Mouse (Mus musculus): ENCODE results near the gene 4933424G06Rik. TPM values are rescaled to one million over a fixed set of nuclear protein-coding genes. Genes with fewer than 3 reads are reported as not detected.

The 4933424G06Rik gene
- total and polyA plus RNA-seq, 3 experiments: not detected

DNA sequence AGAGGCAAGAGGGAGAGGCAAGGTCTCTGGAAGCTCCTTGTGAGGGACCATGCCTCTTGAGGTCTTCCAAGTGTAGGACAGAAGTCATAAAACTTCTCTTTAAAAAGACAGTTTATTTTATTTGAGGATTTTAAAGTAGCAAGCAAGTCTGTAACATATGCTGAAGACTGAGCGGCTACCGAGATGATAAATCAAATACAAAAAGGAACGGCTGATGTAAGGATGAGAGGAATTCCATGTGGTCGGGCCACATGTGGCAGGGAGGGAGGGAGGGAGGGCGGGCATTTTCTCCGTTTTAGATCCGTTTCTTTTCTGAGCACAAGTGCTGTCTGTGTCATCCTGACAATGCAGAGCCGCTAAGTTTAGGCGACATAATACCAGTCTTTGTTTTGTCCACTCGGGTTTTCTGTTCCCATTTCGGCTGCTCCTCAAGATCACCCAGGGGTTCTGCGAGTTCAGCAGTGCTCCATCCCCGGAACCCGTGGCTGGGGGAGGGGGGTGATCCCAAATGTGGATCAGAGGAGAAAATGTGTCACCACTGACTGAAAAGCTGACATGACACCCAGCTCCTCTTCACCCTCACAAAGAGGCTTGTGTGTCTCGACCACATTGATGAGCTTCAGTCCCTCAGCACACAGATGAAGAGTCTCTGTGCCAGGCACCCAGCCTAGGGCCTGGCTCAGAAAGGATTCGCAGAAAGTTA lies 37.1 kb upstream of the 4933424G06Rik start:
- H3K4me1 ChIP-seq (ENCODE audit: control insufficient read depth in 1 of 2, insufficient read depth in 2 of 2, low read length in 2 of 2): peaks cover 2 to 15% of the 10 kb centered on the region in 2 experiments; a peak in 2 of 4 replicates
- no peak overlapping the region for H3K27ac ChIP-seq (ENCODE audit: control insufficient read depth, low read depth, low read length)
- H3K36me3 ChIP-seq (ENCODE audit: control insufficient read depth in 1 of 2, insufficient read depth in 2 of 2, low read length in 2 of 2): peaks cover 0 to 14% of the 10 kb centered on the region in 2 experiments; a peak in 2 of 4 replicates
- H3K9me3 ChIP-seq (replicated peaks; ENCODE audit: insufficient read depth, low read length): no peaks in the 10 kb centered on the region
- DNase-seq (ENCODE audit: low read depth, low spot score): no peak
- peaks cover 7 to 9% of the 10 kb centered on the region in 2 experiments for H3K27me3 ChIP-seq (ENCODE audit: control insufficient read depth in 1 of 2, insufficient read depth in 2 of 2, low read length in 2 of 2)
- no peak overlapping the region for H3K4me3 ChIP-seq (ENCODE audit: control insufficient read depth in 1 of 2, insufficient read depth in 1 of 2, low read depth in 2 of 2, low read length in 2 of 2)
- TF ChIP-seq MAX (IDR thresholded peaks at IDR 0.05; ENCODE audit: low read length) (no peak), NELFE (IDR thresholded peaks at IDR 0.05; ENCODE audit: low read depth, low read length) (no peak), MXI1 (IDR thresholded peaks at IDR 0.05; ENCODE audit: low read depth, low read length) (no peak), USF2 (IDR thresholded peaks at IDR 0.05; ENCODE audit: borderline replicate concordance in 1 of 2, insufficient read depth in 1 of 2, low read depth in 1 of 2, low read length in 2 of 2) (no peak), SMC3 (IDR thresholded peaks at IDR 0.05; ENCODE audit: low read depth, low read length) (no peak), RAD21 (IDR thresholded peaks at IDR 0.05; ENCODE audit: low read depth, low read length) (no peak), TAL1 (IDR thresholded peaks at IDR 0.05; ENCODE audit: low read length) (no peak), CHD1 (IDR thresholded peaks at IDR 0.05; ENCODE audit: low read depth, low read length) (no peak), CHD2 (IDR thresholded peaks at IDR 0.05; ENCODE audit: low read length) (no peak), NRF1 (IDR thresholded peaks at IDR 0.05; ENCODE audit: insufficient read depth, low read depth, low read length, poor library complexity, severe bottlenecking) (no peak), GABPA (IDR thresholded peaks at IDR 0.05; ENCODE audit: low read depth, low read length) (no peak), BHLHE40 (IDR thresholded peaks at IDR 0.05; ENCODE audit: borderline replicate concordance, low read depth, low read length) (no peak), HCFC1 (IDR thresholded peaks at IDR 0.05; ENCODE audit: low read depth, low read length) (no peak)
- no peaks in the 10 kb centered on the region for H3K79me2 ChIP-seq (ENCODE audit: control insufficient read depth, insufficient read depth, low read length, poor library complexity)
- no peak overlapping the region for H3K9ac ChIP-seq (ENCODE audit: control insufficient read depth, low read depth, low read length, poor library complexity, severe bottlenecking)

DNA sequence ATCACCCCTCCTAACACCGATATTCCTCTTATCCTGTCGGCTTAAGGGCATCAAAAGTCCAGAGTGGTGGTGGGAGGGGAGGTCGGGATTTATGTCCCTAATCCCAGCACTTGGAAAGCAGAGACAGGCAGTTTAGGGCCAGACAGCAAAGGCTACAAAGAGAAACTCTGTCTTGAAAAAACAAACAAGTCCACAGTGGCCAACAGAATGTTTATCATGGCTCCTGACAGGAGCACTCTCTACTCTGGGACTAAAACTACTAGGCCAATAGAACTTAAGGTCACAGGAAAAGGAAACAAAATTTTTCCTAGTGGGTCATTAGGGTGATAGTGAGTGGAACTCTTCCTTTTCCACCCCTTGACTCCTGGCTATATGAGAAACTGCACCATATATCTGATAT lies 35.0 kb upstream of the 4933424G06Rik start:
- TF ChIP-seq HCFC1 (IDR thresholded peaks at IDR 0.05; ENCODE audit: low read depth, low read length) (no peak), MEF2A (IDR thresholded peaks at IDR 0.05; ENCODE audit: extremely low read depth, insufficient replicate concordance, low read depth, low read length, poor library complexity, severe bottlenecking) (no peak), NELFE (IDR thresholded peaks at IDR 0.05; ENCODE audit: low read depth, low read length) (no peak), CHD2 (IDR thresholded peaks at IDR 0.05; ENCODE audit: low read length) (no peak), JUND (IDR thresholded peaks at IDR 0.05; ENCODE audit: low read depth, low read length) (no peak), ZNF384 (IDR thresholded peaks at IDR 0.05; ENCODE audit: low read depth, low read length) (no peak), SIN3A (IDR thresholded peaks at IDR 0.05; ENCODE audit: low read length) (no peak), POLR2A (IDR thresholded peaks at IDR 0.05; ENCODE audit: control insufficient read depth in 1 of 2, insufficient read depth in 1 of 2, low read depth in 1 of 2, low read length in 2 of 2, poor library complexity in 1 of 2) (no peak), ZKSCAN1 (IDR thresholded peaks at IDR 0.05; ENCODE audit: low read depth, low read length) (no peak), RAD21 (IDR thresholded peaks at IDR 0.05; ENCODE audit: low read depth, low read length) (no peak), MAFK (IDR thresholded peaks at IDR 0.05; ENCODE audit: borderline replicate concordance, low read depth, low read length) (no peak), CTCF (IDR thresholded peaks at IDR 0.05 in 2 of 3, conservative IDR thresholded peaks at IDR 0.05 in 1 of 3; ENCODE audit: control insufficient read depth in 1 of 3, insufficient read depth in 1 of 3, low read depth in 2 of 3, low read length in 3 of 3, poor library complexity in 1 of 3, severe bottlenecking in 1 of 3) (no peak), BHLHE40 (IDR thresholded peaks at IDR 0.05; ENCODE audit: borderline replicate concordance, low read depth, low read length) (no peak), ELF1 (IDR thresholded peaks at IDR 0.05; ENCODE audit: low read depth, low read length) (no peak), KAT2A (conservative IDR thresholded peaks at IDR 0.05; ENCODE audit: low read depth, low read length) (no peak), USF1 (IDR thresholded peaks at IDR 0.05; ENCODE audit: low read depth, low read length) (no peak), ZMIZ1 (IDR thresholded peaks at IDR 0.05; ENCODE audit: low read depth, low read length) (no peak), GABPA (IDR thresholded peaks at IDR 0.05; ENCODE audit: low read depth, low read length) (no peak), MAZ (IDR thresholded peaks at IDR 0.05; ENCODE audit: low read depth, low read length) (no peak)
- no peak overlapping the region for H3K4me3 ChIP-seq (ENCODE audit: control insufficient read depth in 1 of 2, insufficient read depth in 1 of 2, low read depth in 2 of 2, low read length in 2 of 2)
- no peak overlapping the region for H3K9ac ChIP-seq (ENCODE audit: control insufficient read depth, low read depth, low read length, poor library complexity, severe bottlenecking)
- H3K27ac ChIP-seq (ENCODE audit: control insufficient read depth, low read depth, low read length): no peak overlapping the region
- no peaks in the 10 kb centered on the region for H3K9me3 ChIP-seq (replicated peaks; ENCODE audit: insufficient read depth, low read length)
- peaks cover 7 to 13% of the 10 kb centered on the region in 2 experiments for H3K27me3 ChIP-seq (ENCODE audit: control insufficient read depth in 1 of 2, insufficient read depth in 2 of 2, low read length in 2 of 2)
- peaks cover 0 to 12% of the 10 kb centered on the region in 2 experiments; a peak in 2 of 4 replicates for H3K36me3 ChIP-seq (ENCODE audit: control insufficient read depth in 1 of 2, insufficient read depth in 2 of 2, low read length in 2 of 2)
- H3K4me1 ChIP-seq (ENCODE audit: control insufficient read depth in 1 of 2, insufficient read depth in 2 of 2, low read length in 2 of 2): peaks cover 2 to 11% of the 10 kb centered on the region in 2 experiments; a peak in 2 of 4 replicates
- no peak for DNase-seq (ENCODE audit: low read depth, low spot score)
- no peaks in the 10 kb centered on the region for H3K79me2 ChIP-seq (ENCODE audit: control insufficient read depth, insufficient read depth, low read length, poor library complexity)
